Mouse (Mus musculus): ENCODE results near the gene Fnip2. TPM values are rescaled to one million over a fixed set of nuclear protein-coding genes. Genes with fewer than 3 reads are reported as not detected.

The Fnip2 gene
- polyA plus RNA-seq, 1 experiment, result 10.2 TPM

- no peak overlapping the region for H3K27ac ChIP-seq (ENCODE audit: insufficient read depth, low read length)
- TF ChIP-seq CTCF (IDR thresholded peaks at IDR 0.05; ENCODE audit: extremely low read depth, insufficient read depth, low read length), result no peak
- no peak for TF ChIP-seq POLR2A (IDR thresholded peaks at IDR 0.05; ENCODE audit: extremely low read depth, insufficient read depth, low read length)
- no peak overlapping the region for H3K4me3 ChIP-seq (ENCODE audit: insufficient read depth, low read length)
- H3K4me1 ChIP-seq (ENCODE audit: control insufficient read depth, insufficient read depth, low read length), result no peaks in the 10 kb centered on the region
Measured at GRCm38 (mm10) chr3:79415081-79415480, 152.5 kb downstream of the Fnip2 start.

- TF ChIP-seq POLR2A (IDR thresholded peaks at IDR 0.05; ENCODE audit: extremely low read depth, insufficient read depth, low read length) (no peak), CTCF (IDR thresholded peaks at IDR 0.05; ENCODE audit: extremely low read depth, insufficient read depth, low read length) (no peak)
- no peak overlapping the region for H3K4me3 ChIP-seq (ENCODE audit: insufficient read depth, low read length)
- no peaks in the 10 kb centered on the region for H3K4me1 ChIP-seq (ENCODE audit: control insufficient read depth, insufficient read depth, low read length)
Measured at GRCm38 (mm10) chr3:79413492-79413891, 154.1 kb downstream of the Fnip2 start.

GRCm38 (mm10) chr3:79411666-79412065 is 155.9 kb downstream of the Fnip2 start:
- H3K4me3 ChIP-seq (ENCODE audit: insufficient read depth, low read length), result no peak overlapping the region
- H3K4me1 ChIP-seq (ENCODE audit: control insufficient read depth, insufficient read depth, low read length), result no peaks in the 10 kb centered on the region
- H3K27ac ChIP-seq (ENCODE audit: insufficient read depth, low read length), result no peak overlapping the region
- no peak for TF ChIP-seq POLR2A (IDR thresholded peaks at IDR 0.05; ENCODE audit: extremely low read depth, insufficient read depth, low read length)
- no peak for TF ChIP-seq CTCF (IDR thresholded peaks at IDR 0.05; ENCODE audit: extremely low read depth, insufficient read depth, low read length)

More at GRCm38 (mm10) chr3:79413492-79413891, 154.1 kb downstream of the Fnip2 start:
- H3K27ac ChIP-seq (ENCODE audit: insufficient read depth, low read length), result no peak overlapping the region

- H3K27ac ChIP-seq (ENCODE audit: insufficient read depth, low read length), result no peak overlapping the region
- no peaks in the 10 kb centered on the region for H3K4me1 ChIP-seq (ENCODE audit: control insufficient read depth, insufficient read depth, low read length)
- TF ChIP-seq POLR2A (IDR thresholded peaks at IDR 0.05; ENCODE audit: extremely low read depth, insufficient read depth, low read length) (no peak), CTCF (IDR thresholded peaks at IDR 0.05; ENCODE audit: extremely low read depth, insufficient read depth, low read length) (no peak)
- no peak overlapping the region for H3K4me3 ChIP-seq (ENCODE audit: insufficient read depth, low read length)
Measured at GRCm38 (mm10) chr3:79410629-79410995, 157.0 kb downstream of the Fnip2 start.

- H3K27ac ChIP-seq (ENCODE audit: insufficient read depth, low read length), result no peak overlapping the region
- TF ChIP-seq CTCF (IDR thresholded peaks at IDR 0.05; ENCODE audit: extremely low read depth, insufficient read depth, low read length), result no peak
- no peak for TF ChIP-seq POLR2A (IDR thresholded peaks at IDR 0.05; ENCODE audit: extremely low read depth, insufficient read depth, low read length)
- H3K4me3 ChIP-seq (ENCODE audit: insufficient read depth, low read length), result no peak overlapping the region
- H3K4me1 ChIP-seq (ENCODE audit: control insufficient read depth, insufficient read depth, low read length), result no peaks in the 10 kb centered on the region
Measured at GRCm38 (mm10) chr3:79409927-79410628, 157.5 kb downstream of the Fnip2 start.

GRCm38 (mm10) chr3:79408546-79408945 is 159.1 kb downstream of the Fnip2 start:
- Histone ChIP-seq H3K4me3 (ENCODE audit: insufficient read depth, low read length) (no peak overlapping the region), H3K27ac (ENCODE audit: insufficient read depth, low read length) (no peak overlapping the region), H3K4me1 (ENCODE audit: control insufficient read depth, insufficient read depth, low read length) (no peaks in the 10 kb centered on the region)
- no peak for TF ChIP-seq POLR2A (IDR thresholded peaks at IDR 0.05; ENCODE audit: extremely low read depth, insufficient read depth, low read length)
- no peak for TF ChIP-seq CTCF (IDR thresholded peaks at IDR 0.05; ENCODE audit: extremely low read depth, insufficient read depth, low read length)

Other genes with a start within 250 kb of the Fnip2 start
- not detected in 2 replicates for gene Gm17359, start 231.1 kb downstream of the Fnip2 start, polyA plus RNA-seq (2012; rRNA removed)
- gene Ppid, start 23.5 kb upstream of the Fnip2 start, polyA plus RNA-seq (2012; rRNA removed), result 75.9 and 79.4 TPM in 2 replicates
- gene 4930579G24Rik, start 61.3 kb upstream of the Fnip2 start, polyA plus RNA-seq (2012; rRNA removed), result 1.7 and 2.2 TPM in 2 replicates
- gene Etfdh, start 61.7 kb upstream of the Fnip2 start, polyA plus RNA-seq (2012; rRNA removed), result 23.6 and 25.1 TPM in 2 replicates
- 15.8 and 17.9 TPM in 2 replicates for gene Rxfp1, start 170.1 kb upstream of the Fnip2 start, polyA plus RNA-seq (2012; rRNA removed)